Mouse (Mus musculus) megakaryocyte, embryonic 14.5 days (primary cell): ENCODE data around the gene Rad51. TPM values are rescaled to one million over a fixed set of nuclear protein-coding genes. Genes with fewer than 3 reads are reported as not detected.

Experiments
- H3K27me3 ChIP-seq: replicated peaks from 2 replicates; pipeline ENCODE3; 2012; ENCODE audit warnings: inconsistent platforms
- H3K36me3 ChIP-seq: replicated peaks from 2 replicates; pipeline ENCODE3; 2012; ENCODE audit warnings: low read length, inconsistent platforms, mixed read lengths
- H3K4me1 ChIP-seq: 2 replicates; pipeline ENCODE4 v1.6.1; 2012; ENCODE audit warnings: inconsistent platforms
- H3K4me3 ChIP-seq: replicated peaks from 2 replicates; pipeline ENCODE3; 2012; ENCODE audit warnings: moderate library complexity, mild to moderate bottlenecking, inconsistent platforms
- H3K9me3 ChIP-seq: 2 replicates; pipeline ENCODE4 v1.6.1; 2012; ENCODE audit warnings: inconsistent platforms
- FLI1 ChIP-seq: IDR thresholded peaks from 2 replicates; pipeline ENCODE4 v1.6.1; 2012; ENCODE audit warnings: low read length, inconsistent platforms, mixed read lengths
- GATA1 ChIP-seq: IDR thresholded peaks from 3 replicates; pipeline ENCODE4 v1.6.1; 2012; ENCODE audit warnings: mixed read lengths, low read length, inconsistent platforms, borderline replicate concordance
- polyA plus RNA-seq: library from polyadenylated mRNA; stranded (reverse); fragments of >175 nt; gene quantifications from 2 replicates; pipeline ENCODE4 v1.2.3, GENCODE M21; 2012; ENCODE audit warnings: low replicate concordance; ENCODE audit not compliant: insufficient read depth

Rad51 gene
- polyA plus RNA-seq, 1 experiment = 6.4 TPM

DNA sequence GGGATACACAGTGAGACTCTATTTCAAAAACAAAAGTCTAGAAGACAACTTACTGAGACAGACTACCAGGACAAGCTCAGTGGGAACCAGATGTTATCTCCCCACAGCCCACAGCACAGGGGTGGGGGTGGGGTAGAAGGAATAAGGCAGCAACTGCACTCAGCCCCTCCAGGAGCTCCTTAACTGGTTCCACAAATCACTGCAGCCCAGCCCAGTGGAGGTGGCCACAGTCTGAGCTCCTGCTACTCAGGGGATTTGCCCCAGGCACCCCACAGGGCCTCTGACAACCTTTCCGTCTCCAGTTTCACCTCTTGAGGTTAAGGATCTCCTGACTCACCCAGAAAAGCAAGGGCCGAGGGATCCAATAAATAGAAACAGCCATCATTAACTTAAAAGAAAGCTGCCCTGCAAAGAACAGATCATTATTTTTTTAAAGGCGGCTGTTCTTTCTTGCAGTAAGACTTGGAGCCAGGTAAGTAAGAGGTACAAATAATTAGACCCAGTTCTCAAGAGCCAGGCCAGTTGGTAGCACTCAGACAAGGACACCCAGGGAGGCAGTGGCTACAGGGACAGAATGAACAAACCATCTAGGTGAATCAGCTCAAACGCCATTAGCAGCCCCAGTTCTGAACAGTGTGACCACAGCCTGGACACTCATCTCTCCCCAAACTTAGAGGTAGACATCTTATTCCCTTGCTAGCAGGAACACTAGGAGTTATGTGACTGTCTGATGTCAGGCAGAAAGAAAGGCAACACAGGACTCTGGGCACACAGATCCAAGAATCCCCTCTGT is 83.9 kb downstream of the Rad51 start:
- no peaks in the 10 kb centered on the region for H3K9me3 ChIP-seq
- no peak overlapping the region for H3K4me3 ChIP-seq
- H3K27me3 ChIP-seq = peaks cover 6% of the 10 kb centered on the region
- peaks cover 20% of the 10 kb centered on the region for H3K4me1 ChIP-seq
- TF ChIP-seq FLI1 = no peak
- no peak for TF ChIP-seq GATA1
- H3K36me3 ChIP-seq = no peaks in the 10 kb centered on the region

Other genes with a start within 250 kb of the Rad51 start
- 11.5 and 14.8 TPM in 2 replicates for gene Bahd1, start 212.4 kb upstream of the Rad51 start, polyA plus RNA-seq
- 0.81 and 2.1 TPM in 2 replicates for gene Chst14, start 186.3 kb upstream of the Rad51 start, polyA plus RNA-seq
- 11.1 and 12.4 TPM in 2 replicates for gene Ccdc32, start 83.4 kb upstream of the Rad51 start, polyA plus RNA-seq
- gene Rpusd2, start 78.0 kb upstream of the Rad51 start, polyA plus RNA-seq = 0.67 and 1.8 TPM in 2 replicates
- 0.47 and 1.4 TPM in 2 replicates for gene Knl1, start 65.7 kb upstream of the Rad51 start, polyA plus RNA-seq
- gene Rmdn3, start 44.2 kb downstream of the Rad51 start, polyA plus RNA-seq = 4.6 and 12.9 TPM in 2 replicates
- gene Gchfr, start 55.0 kb downstream of the Rad51 start, polyA plus RNA-seq = 31.5 and 35.5 TPM in 2 replicates
- not detected in 2 replicates for gene Gm14137, start 61.7 kb downstream of the Rad51 start, polyA plus RNA-seq
- 2.9 and 19.5 TPM in 2 replicates for gene Zfyve19, start 95.8 kb downstream of the Rad51 start, polyA plus RNA-seq
- 2.4 and 23.7 TPM in 2 replicates for gene Dnajc17, start 96.0 kb downstream of the Rad51 start, polyA plus RNA-seq
- gene Ppp1r14d, start 117.1 kb downstream of the Rad51 start, polyA plus RNA-seq = not detected in 2 replicates
- not detected in 2 replicates for gene Spint1, start 124.6 kb downstream of the Rad51 start, polyA plus RNA-seq
- 1.9 TPM in 1 of 2 replicates, not detected in the other for gene Rhov, start 158.5 kb downstream of the Rad51 start, polyA plus RNA-seq
- gene Vps18, start 175.9 kb downstream of the Rad51 start, polyA plus RNA-seq = 8.8 and 11.1 TPM in 2 replicates
- gene Dll4, start 213.0 kb downstream of the Rad51 start, polyA plus RNA-seq = not detected in 2 replicates
- 33.0 and 93.9 TPM in 2 replicates for gene Chac1, start 238.4 kb downstream of the Rad51 start, polyA plus RNA-seq